Mouse (Mus musculus): Measurements from ENCODE around the gene Rrbp1. TPM values are rescaled to one million over a fixed set of nuclear protein-coding genes. Genes with fewer than 3 reads are reported as not detected.

Gene Rrbp1
- polyA plus RNA-seq, 1 experiment from 2014 or later, result 230 TPM

DNA sequence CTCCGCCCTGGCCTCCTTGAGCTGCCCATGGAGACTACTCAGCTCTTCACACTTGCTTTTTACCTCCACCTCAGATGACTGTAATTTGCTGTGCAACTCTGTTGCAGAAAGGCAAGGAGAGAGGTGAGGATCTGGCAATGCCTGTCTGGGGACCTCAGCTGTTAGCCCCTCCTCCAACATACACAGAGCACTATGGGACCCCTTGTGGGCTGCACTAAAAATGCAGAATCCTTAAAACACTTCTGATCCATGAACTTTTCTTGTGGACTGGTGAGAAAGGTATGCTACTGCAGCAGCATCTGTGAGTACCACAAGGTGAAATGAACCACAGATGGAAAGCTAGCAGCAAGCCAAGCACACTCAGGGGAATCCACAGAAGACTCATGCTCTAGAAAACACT is 47.7 kb downstream of the Rrbp1 start:
- no peak for ATAC-seq
- DNase-seq (ENCODE audit: low read depth, low spot score), result no peak
- TF ChIP-seq CTCF (IDR thresholded peaks at IDR 0.05), result no peak
- H3K27me3 ChIP-seq, result no peaks in the 10 kb centered on the region
- ChIA-PET POLR2A (no interaction called here), CTCF (interaction anchor here (1.1 to 1.7 kb wide), 5 partner anchors 9 to 95 kb away, joined by 3 to 5 read pairs (median 4); no protein-coding TSS in a partner anchor)
- in situ Hi-C loops (cut with MboI; ENCODE audit: low pct_unique_long_range_greater_than_20kb), result no loop called here

DNA sequence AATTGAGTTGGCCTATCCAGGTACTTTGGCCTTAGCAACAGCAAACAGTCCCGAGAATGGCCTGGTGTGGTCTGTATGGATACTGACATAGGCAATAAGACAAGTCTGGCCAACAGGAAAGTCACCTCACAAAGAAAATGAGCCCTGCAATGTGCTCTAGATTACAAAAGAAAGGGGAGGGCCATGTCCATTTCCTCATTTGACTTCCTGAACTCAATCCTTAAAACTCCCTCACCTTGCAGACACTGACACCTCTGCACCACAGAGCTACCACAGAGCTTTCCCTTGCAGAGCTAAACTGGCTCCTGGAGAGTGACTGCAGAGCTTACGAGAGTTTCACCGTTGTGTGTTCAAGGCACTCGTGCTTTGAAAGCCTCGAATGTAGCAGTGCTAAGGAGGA is 48.9 kb downstream of the Rrbp1 start:
- in situ Hi-C loops (cut with MboI; ENCODE audit: low pct_unique_long_range_greater_than_20kb), result no loop called here
- H3K27me3 ChIP-seq, result no peaks in the 10 kb centered on the region
- no peak for ATAC-seq
- POLR2A ChIA-PET, result no interaction called here
- CTCF ChIA-PET, result interaction anchor here (1.5 to 1.7 kb wide), 4 partner anchors 9 to 94 kb away, joined by 4 to 5 read pairs (median 4); no protein-coding TSS in a partner anchor
- TF ChIP-seq CTCF (IDR thresholded peaks at IDR 0.05), result no peak
- DNase-seq (ENCODE audit: low read depth, low spot score), result no peak

- ATAC-seq (no peak), DNase-seq (ENCODE audit: low read depth, low spot score) (no peak)
- ChIA-PET CTCF (interaction anchor here (1.2 kb wide), 1 partner anchor 25 kb away, joined by 4 read pairs; no protein-coding TSS in a partner anchor), POLR2A (no interaction called here)
- TF ChIP-seq CTCF (IDR thresholded peaks at IDR 0.05), result no peak
- no peaks in the 10 kb centered on the region for H3K27me3 ChIP-seq
- in situ Hi-C loops (cut with MboI; ENCODE audit: low pct_unique_long_range_greater_than_20kb), result no loop called here
Observed at GRCm38 (mm10) chr2:143955746-143956145, 55.3 kb downstream of the Rrbp1 start.

GRCm38 (mm10) chr2:143955004-143955403 is 56.1 kb downstream of the Rrbp1 start:
- in situ Hi-C loops (cut with MboI; ENCODE audit: low pct_unique_long_range_greater_than_20kb), result no loop called here
- no peak for DNase-seq (ENCODE audit: low read depth, low spot score)
- no peak for ATAC-seq
- H3K27me3 ChIP-seq, result no peaks in the 10 kb centered on the region
- CTCF ChIA-PET, result no interaction called here
- TF ChIP-seq CTCF (IDR thresholded peaks at IDR 0.05), result no peak
- POLR2A ChIA-PET, result interaction anchor here (1.4 kb wide), 1 partner anchor 13 kb away, joined by 3 read pairs; no protein-coding TSS in a partner anchor

DNA sequence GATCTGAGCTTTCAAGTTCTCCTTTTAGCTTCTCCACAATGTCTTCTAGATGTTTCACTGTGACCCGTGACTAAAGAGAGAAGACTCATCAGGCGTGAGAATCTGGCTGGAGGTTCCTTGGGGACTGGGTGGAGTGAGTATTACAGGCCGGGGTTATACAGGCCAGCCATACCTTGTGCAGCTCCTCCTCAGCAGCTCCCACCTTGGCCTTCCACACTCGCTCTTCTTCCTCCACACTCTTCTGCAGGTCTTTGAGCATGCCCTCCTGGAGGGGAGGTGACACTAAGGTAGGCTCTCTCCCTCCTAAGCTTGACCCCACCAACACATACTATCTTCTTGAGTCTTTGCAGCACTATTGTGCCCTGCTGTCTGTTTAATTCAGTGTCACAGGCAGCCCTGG is 57.1 kb downstream of the Rrbp1 start:
- TF ChIP-seq CTCF (IDR thresholded peaks at IDR 0.05), result no peak
- DNase-seq (ENCODE audit: low read depth, low spot score) (no peak), ATAC-seq (no peak)
- POLR2A ChIA-PET, result interaction anchor here (1.4 kb wide), 1 partner anchor 14 kb away, joined by 3 read pairs; no protein-coding TSS in a partner anchor
- in situ Hi-C loops (cut with MboI; ENCODE audit: low pct_unique_long_range_greater_than_20kb), result no loop called here
- no peaks in the 10 kb centered on the region for H3K27me3 ChIP-seq
- CTCF ChIA-PET, result interaction anchor here (1.2 to 2.2 kb wide), 2 partner anchors 9 to 55 kb away, joined by 3 to 5 read pairs; no protein-coding TSS in a partner anchor

DNA sequence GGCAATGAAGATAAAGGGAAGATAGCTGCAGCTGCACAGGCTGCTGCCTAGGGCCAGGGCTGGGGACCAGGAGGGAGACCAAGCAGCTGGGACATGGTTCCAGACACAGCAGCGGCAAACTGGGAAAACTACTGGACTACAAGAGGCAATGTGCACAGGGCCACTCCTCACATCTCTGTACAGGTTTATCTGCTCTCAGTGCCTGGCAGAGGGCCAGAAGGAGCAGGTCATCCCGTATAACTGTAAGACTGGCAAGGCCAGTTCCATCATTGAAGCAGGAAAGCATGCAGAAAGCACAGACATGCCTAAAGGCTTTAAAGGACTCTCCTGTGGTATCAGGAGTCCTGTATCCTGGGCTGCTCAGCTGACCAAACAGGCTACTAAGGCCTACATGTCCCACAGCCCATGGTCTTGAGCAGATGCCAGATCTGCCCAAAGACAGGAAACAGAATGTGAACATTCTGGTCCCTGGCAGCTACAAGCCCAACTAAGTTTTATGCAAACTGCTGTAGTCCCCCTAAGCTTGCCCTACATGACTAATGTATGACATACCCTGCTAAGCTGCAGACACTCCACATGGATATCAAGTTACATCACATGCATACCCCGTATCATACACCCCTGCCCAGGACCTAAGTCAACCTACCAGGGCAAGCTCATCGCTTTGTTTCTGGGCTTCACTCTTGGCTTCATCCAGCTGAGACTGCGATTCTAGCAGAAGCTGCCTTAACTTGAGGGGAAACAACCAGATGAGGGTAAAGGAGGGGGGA is 59.3 kb downstream of the Rrbp1 start:
- in situ Hi-C loops (cut with MboI; ENCODE audit: low pct_unique_long_range_greater_than_20kb), result no loop called here
- ATAC-seq, result peak; percentile 73

GRCm38 (mm10) chr2:143951028-143951420 is 60.0 kb downstream of the Rrbp1 start:
- in situ Hi-C loops (cut with MboI; ENCODE audit: low pct_unique_long_range_greater_than_20kb), result no loop called here
- ChIA-PET CTCF (interaction anchor here (0.6 kb wide), 1 partner anchor 137 kb away, joined by 3 read pairs; no protein-coding TSS in a partner anchor), POLR2A (interaction anchor here (1.4 kb wide), 1 partner anchor 10 kb away, joined by 5 read pairs; no protein-coding TSS in a partner anchor)
- DNase-seq (ENCODE audit: low read depth, low spot score), result no peak
- no peak for ATAC-seq
- no peak for TF ChIP-seq CTCF (IDR thresholded peaks at IDR 0.05)
- H3K27me3 ChIP-seq, result no peaks in the 10 kb centered on the region

More for the DNA sequence above, 59.3 kb downstream of the Rrbp1 start:
- no peak for TF ChIP-seq CTCF (IDR thresholded peaks at IDR 0.05)
- CTCF ChIA-PET, result interaction anchor here (0.6 to 2.2 kb wide), 3 partner anchors 11 to 136 kb away, joined by 3 to 5 read pairs (median 5); no protein-coding TSS in a partner anchor
- H3K27me3 ChIP-seq, result no peaks in the 10 kb centered on the region
- POLR2A ChIA-PET, result interaction anchor here (1.4 kb wide), 1 partner anchor 11 kb away, joined by 5 read pairs; no protein-coding TSS in a partner anchor
- DNase-seq (ENCODE audit: low read depth, low spot score), result peak; percentile 70

GRCm38 (mm10) chr2:143950290-143951027 is 60.6 kb downstream of the Rrbp1 start:
- no peaks in the 10 kb centered on the region for H3K27me3 ChIP-seq
- no peak for DNase-seq (ENCODE audit: low read depth, low spot score)
- in situ Hi-C loops (cut with MboI; ENCODE audit: low pct_unique_long_range_greater_than_20kb), result no loop called here
- TF ChIP-seq CTCF (IDR thresholded peaks at IDR 0.05), result no peak
- no peak for ATAC-seq
- POLR2A ChIA-PET, result interaction anchor here (1.0 kb wide), 1 partner anchor 10 kb away, joined by 3 read pairs; no protein-coding TSS in a partner anchor
- CTCF ChIA-PET, result interaction anchor here (0.6 to 1.1 kb wide), 2 partner anchors 32 to 137 kb away, joined by 3 read pairs; no protein-coding TSS in a partner anchor

DNA sequence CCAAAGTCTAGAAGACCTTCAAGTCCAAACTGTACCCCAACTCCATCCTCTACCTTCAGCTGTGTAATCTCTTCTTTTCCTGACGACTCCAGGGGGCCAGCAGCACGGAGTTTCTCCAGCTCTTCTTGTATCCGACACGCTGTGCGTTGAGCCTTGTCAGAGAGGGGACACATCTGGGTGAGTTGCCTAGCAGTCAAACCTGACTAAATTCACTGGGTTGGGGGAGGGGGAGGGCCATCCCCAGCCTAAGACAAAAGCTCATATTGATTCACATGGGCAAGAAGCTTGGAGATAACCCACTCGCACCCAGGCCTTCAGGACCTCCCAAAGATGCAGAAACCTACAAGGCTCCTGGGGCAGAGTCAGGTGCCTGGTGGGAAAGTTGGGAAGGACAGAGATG is 61.8 kb downstream of the Rrbp1 start:
- no peak for TF ChIP-seq CTCF (IDR thresholded peaks at IDR 0.05)
- no peak for ATAC-seq
- in situ Hi-C loops (cut with MboI; ENCODE audit: low pct_unique_long_range_greater_than_20kb), result no loop called here

DNA sequence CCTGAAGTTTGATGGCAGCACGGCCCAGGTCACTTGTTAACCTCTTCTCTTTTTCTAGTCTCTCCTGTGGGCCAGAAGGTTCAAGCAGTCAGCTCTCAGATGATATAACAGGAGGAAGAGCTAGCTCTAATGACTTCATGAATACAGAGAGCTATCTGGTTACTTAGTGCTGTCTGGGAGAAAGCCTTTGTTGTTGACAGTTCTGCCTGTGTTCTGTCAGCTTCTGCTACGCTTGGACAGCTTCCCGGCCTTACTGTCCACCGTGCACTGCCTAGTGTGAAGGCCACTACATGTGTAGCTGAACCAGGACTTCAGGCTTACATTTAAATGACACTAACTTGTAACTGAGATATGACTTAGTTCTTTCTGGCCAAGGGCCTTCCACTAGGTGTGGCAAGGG is 62.6 kb downstream of the Rrbp1 start:
- in situ Hi-C loops (cut with MboI; ENCODE audit: low pct_unique_long_range_greater_than_20kb), result no loop called here
- TF ChIP-seq CTCF (IDR thresholded peaks at IDR 0.05), result no peak
- ATAC-seq (no peak), DNase-seq (ENCODE audit: low read depth, low spot score) (no peak)
- ChIA-PET CTCF (interaction anchor here (1.0 to 1.4 kb wide), 3 partner anchors 8 to 249 kb away, joined by 3 to 5 read pairs (median 3); no protein-coding TSS in a partner anchor), POLR2A (no interaction called here)
- no peaks in the 10 kb centered on the region for H3K27me3 ChIP-seq

More for the DNA sequence above, 61.8 kb downstream of the Rrbp1 start:
- POLR2A ChIA-PET, result no interaction called here
- CTCF ChIA-PET, result interaction anchor here (1.0 to 1.4 kb wide), 4 partner anchors 9 to 248 kb away, joined by 3 to 5 read pairs (median 3); no protein-coding TSS in a partner anchor
- no peaks in the 10 kb centered on the region for H3K27me3 ChIP-seq
- DNase-seq (ENCODE audit: low read depth, low spot score), result no peak

Measured in Patski (cell line).